Mouse (Mus musculus) intestine, postnatal 0 days (tissue): ENCODE results near the gene Hacd2. TPM values are rescaled to one million over a fixed set of nuclear protein-coding genes. Genes with fewer than 3 reads are reported as not detected.

ENCODE experiments used
- ATAC-seq: fragments of 200-750 bp; cut with Nextera tagmentation; 2 replicates; pipeline ENCODE4 v1.8.0; 2017; ENCODE audit warnings: mild to moderate bottlenecking, moderate TSS enrichment, moderate library complexity
- H3K27ac ChIP-seq: fragments of 300-500 bp; sonication (generic); 2 replicates; pipeline ENCODE4 v1.5.1; 2014; ENCODE audit warnings: mild to moderate bottlenecking, low read depth, low read length, moderate library complexity
- H3K27me3 ChIP-seq: fragments of 300-500 bp; sonication (generic); replicated peaks from 2 replicates; pipeline ENCODE4 v1.6.1; 2014; ENCODE audit warnings: low read length, mixed read lengths; ENCODE audit not compliant: control insufficient read depth, insufficient read depth
- H3K36me3 ChIP-seq: fragments of 300-500 bp; sonication (generic); 2 replicates; pipeline ENCODE4 v1.6.1; 2014; ENCODE audit warnings: mild to moderate bottlenecking, moderate library complexity; ENCODE audit not compliant: control insufficient read depth, insufficient read depth
- H3K4me1 ChIP-seq: fragments of 300-500 bp; sonication (generic); replicated peaks from 2 replicates; pipeline ENCODE4 v1.6.1; 2014; ENCODE audit warnings: antibody characterized with exemption, low read length, mixed read lengths; ENCODE audit not compliant: control insufficient read depth, insufficient read depth
- H3K4me2 ChIP-seq: fragments of 300-500 bp; sonication (generic); replicated peaks from 2 replicates; pipeline ENCODE4 v1.6.1; 2014; ENCODE audit warnings: low read depth, mild to moderate bottlenecking, moderate library complexity
- H3K4me3 ChIP-seq: fragments of 300-500 bp; sonication (generic); 2 replicates; pipeline ENCODE4 v1.5.1; 2014; ENCODE audit warnings: low read depth, low read length
- H3K9ac ChIP-seq: fragments of 300-500 bp; sonication (generic); 2 replicates; pipeline ENCODE4 v1.6.1; 2014; ENCODE audit warnings: mild to moderate bottlenecking, low read depth, low read length
- H3K9me3 ChIP-seq: fragments of 300-500 bp; sonication (generic); 2 replicates; pipeline ENCODE4 v1.6.1; 2016; ENCODE audit warnings: mixed run types; ENCODE audit not compliant: control insufficient read depth
- CTCF ChIP-seq: sonication (generic); IDR thresholded peaks from 2 replicates; pipeline ENCODE4 v1.5.1; 2016; ENCODE audit warnings: low read depth, mild to moderate bottlenecking, control low read depth, antibody characterized with exemption, moderate library complexity
- WGBS: fragments of 180-500 bp; shearing (Covaris S2); extraction: QIAGEN DNeasy Blood & Tissue Kit; methylation state at CpG from one replicate; pipeline ENCODE4 v1.1.7; 2014; 5-methylcytosine and 5-hydroxymethylcytosine counted together
- polyA plus RNA-seq: library from polyadenylated mRNA; unstranded; fragments of >200 nt; fragmentation: Nextera tagmentation; extraction: Ambion mirVana; gene quantifications from 2 replicates; pipeline ENCODE4 v1.2.1, GENCODE M21; 2015

Hacd2 gene
- polyA plus RNA-seq, 1 experiment from 2014 or later: 80.2 TPM

GRCm38 (mm10) chr16:35041001-35041400 is 18.8 kb downstream of the Hacd2 start:
- no peak overlapping the region for H3K27ac ChIP-seq
- H3K4me1 ChIP-seq: no peaks in the 10 kb centered on the region
- no peak overlapping the region for H3K9ac ChIP-seq
- TF ChIP-seq CTCF: no peak
- no peak overlapping the region for H3K4me3 ChIP-seq
- no peaks in the 10 kb centered on the region for H3K27me3 ChIP-seq
- H3K4me2 ChIP-seq: no peak overlapping the region
- H3K9me3 ChIP-seq: no peaks in the 10 kb centered on the region
- H3K36me3 ChIP-seq: peaks cover 7% of the 10 kb centered on the region
- 85% methylated on average over 7 of the region's 7 CpGs for WGBS
- ATAC-seq: no peak

GRCm38 (mm10) chr16:35046081-35046775 is 24.0 kb downstream of the Hacd2 start:
- H3K4me2 ChIP-seq: no peak overlapping the region
- TF ChIP-seq CTCF: no peak

GRCm38 (mm10) chr16:35047272-35047969 is 25.2 kb downstream of the Hacd2 start:
- H3K27me3 ChIP-seq: no peaks in the 10 kb centered on the region
- no peak overlapping the region for H3K4me3 ChIP-seq

More at GRCm38 (mm10) chr16:35046081-35046775, 24.0 kb downstream of the Hacd2 start:
- WGBS: 76% methylated on average over 6 of the region's 6 CpGs
- Histone ChIP-seq H3K4me1 (peaks cover 9% of the 10 kb centered on the region; the same call in 1 of the 2 replicates), H3K9ac (no peak overlapping the region), H3K9me3 (no peaks in the 10 kb centered on the region), H3K4me3 (no peak overlapping the region), H3K27me3 (no peaks in the 10 kb centered on the region), H3K27ac (no peak overlapping the region), H3K36me3 (0 out of 2 replicates have a peak, but pooled peaks cover 3% of the 10 kb centered on the region)
- ATAC-seq: no peak

GRCm38 (mm10) chr16:35051066-35051465 is 28.8 kb downstream of the Hacd2 start:
- Histone ChIP-seq H3K9ac (no peak overlapping the region; the same call in 1 of the 2 replicates), H3K27me3 (no peaks in the 10 kb centered on the region), H3K27ac (peak overlapping the region; percentile 46; the same call in 1 of the 2 replicates), H3K4me2 (peak overlapping the region; percentile 41; the same call in 1 of the 2 replicates), H3K36me3 (no peaks in the 10 kb centered on the region; the same call in 1 of the 2 replicates), H3K4me3 (no peak overlapping the region), H3K4me1 (peaks cover 9% of the 10 kb centered on the region; the same call in 1 of the 2 replicates), H3K9me3 (no peaks in the 10 kb centered on the region)
- peak; percentile 88 for ATAC-seq
- 30% methylated on average over 5 of the region's 5 CpGs for WGBS
- TF ChIP-seq CTCF: no peak

More at GRCm38 (mm10) chr16:35047272-35047969, 25.2 kb downstream of the Hacd2 start:
- Histone ChIP-seq H3K9me3 (no peaks in the 10 kb centered on the region), H3K9ac (no peak overlapping the region), H3K4me1 (peaks cover 9% of the 10 kb centered on the region; the same call in 1 of the 2 replicates), H3K4me2 (no peak overlapping the region), H3K36me3 (no peaks in the 10 kb centered on the region), H3K27ac (no peak overlapping the region; the same call in none of the 2 replicates)
- 85% methylated on average over 6 of the region's 6 CpGs for WGBS
- no peak for ATAC-seq
- no peak for TF ChIP-seq CTCF

GRCm38 (mm10) chr16:35052191-35052590 is 30.0 kb downstream of the Hacd2 start:
- WGBS: 85% methylated on average over 1 of the region's 1 CpGs
- Histone ChIP-seq H3K27me3 (no peaks in the 10 kb centered on the region), H3K36me3 (no peaks in the 10 kb centered on the region; the same call in 1 of the 2 replicates), H3K4me3 (no peak overlapping the region), H3K27ac (peak overlapping the region; percentile 57), H3K9me3 (no peaks in the 10 kb centered on the region), H3K4me2 (no peak overlapping the region), H3K4me1 (peaks cover 9% of the 10 kb centered on the region; the same call in 1 of the 2 replicates), H3K9ac (no peak overlapping the region)
- ATAC-seq: no peak
- no peak for TF ChIP-seq CTCF
